Mouse (Mus musculus) testis, adult 2 months (tissue): ENCODE data around the gene Lamtor5. TPM values are rescaled to one million over a fixed set of nuclear protein-coding genes. Genes with fewer than 3 reads are reported as not detected.

ENCODE experiments used
- H3K27ac ChIP-seq: fragments of 200-500 bp; 2 replicates; pipeline ENCODE4 v1.5.1; 2012; ENCODE audit warnings: low read depth, low read length; ENCODE audit not compliant: control insufficient read depth, insufficient read depth
- H3K27me3 ChIP-seq: fragments of 200-500 bp; 2 replicates; pipeline ENCODE4 v1.6.1; 2012; ENCODE audit warnings: mild to moderate bottlenecking, low read length, moderate library complexity; ENCODE audit not compliant: control insufficient read depth, insufficient read depth
- H3K36me3 ChIP-seq: fragments of 200-500 bp; 2 replicates; pipeline ENCODE4 v1.6.1; 2012; ENCODE audit warnings: mild to moderate bottlenecking, low read length; ENCODE audit not compliant: control insufficient read depth, insufficient read depth
- H3K4me1 ChIP-seq: fragments of 200-500 bp; 2 replicates; pipeline ENCODE4 v1.6.1; 2012; ENCODE audit warnings: low read length; ENCODE audit not compliant: control insufficient read depth, insufficient read depth
- H3K4me3 ChIP-seq: fragments of 200-500 bp; 2 replicates; pipeline ENCODE4 v1.5.1; 2012; ENCODE audit warnings: low read depth, mild to moderate bottlenecking, low read length, moderate library complexity, mixed read lengths; ENCODE audit not compliant: control insufficient read depth
- CTCF ChIP-seq: fragments of 200-500 bp; IDR thresholded peaks from 2 replicates; pipeline ENCODE4 v1.5.1; 2012; ENCODE audit warnings: low read depth, mild to moderate bottlenecking, inconsistent platforms, low read length, moderate library complexity; ENCODE audit not compliant: control insufficient read depth, insufficient read depth, insufficient replicate concordance
- POLR2A ChIP-seq: fragments of 200-500 bp; IDR thresholded peaks from 2 replicates; pipeline ENCODE4 v1.6.1; 2012; ENCODE audit warnings: low read depth, mild to moderate bottlenecking, inconsistent platforms, low read length, moderate library complexity; ENCODE audit not compliant: control insufficient read depth
- polyA plus RNA-seq: library from polyadenylated mRNA; depleted of rRNA; stranded (reverse); fragments of >200 nt; gene quantifications from 2 replicates; pipeline ENCODE4 v1.2.3, GENCODE M21; 2012

Gene Lamtor5
- polyA plus RNA-seq, 1 experiment, result 73.5 TPM

GRCm38 (mm10) chr3:107238471-107238980 lies 40.1 kb upstream of the Lamtor5 start:
- TF ChIP-seq CTCF, result no peak
- no peak for TF ChIP-seq POLR2A
- Histone ChIP-seq H3K36me3 (no peaks in the 10 kb centered on the region), H3K27ac (no peak overlapping the region), H3K4me3 (no peak overlapping the region), H3K4me1 (no peaks in the 10 kb centered on the region; the same call in 1 of the 2 replicates), H3K27me3 (no peaks in the 10 kb centered on the region)

DNA sequence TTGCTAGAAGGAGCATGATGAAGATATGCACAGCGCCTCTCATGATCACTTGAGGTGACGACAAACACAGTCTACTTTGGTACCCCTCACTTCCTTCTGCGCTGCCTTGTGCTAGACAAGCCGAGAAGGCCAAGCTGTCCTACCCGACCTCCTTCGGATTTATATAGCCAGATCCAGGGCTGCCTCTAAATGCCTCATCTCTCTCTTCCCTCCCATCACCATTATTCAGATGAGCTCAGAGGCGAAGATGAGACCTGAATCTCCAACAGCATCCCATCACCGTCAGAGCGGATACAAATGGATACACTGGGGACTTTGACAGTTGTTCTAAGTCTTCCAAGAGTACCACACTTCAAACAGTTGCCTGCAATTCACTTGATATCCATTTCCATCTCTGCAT lies 39.1 kb upstream of the Lamtor5 start, which contains the start of gene Prok1:
Prok1 (minus strand) TSS at position 101 of the 400 bp plus-strand sequence.
- Histone ChIP-seq H3K4me1 (no peaks in the 10 kb centered on the region), H3K27ac (no peak within 1 kb of the TSS), H3K36me3 (no peaks in the 10 kb centered on the region), H3K4me3 (no peak within 1 kb of the TSS), H3K27me3 (no peaks in the 10 kb centered on the region)
- no peak for TF ChIP-seq POLR2A

- no peaks in the 10 kb centered on the region for H3K4me1 ChIP-seq
- no peaks in the 10 kb centered on the region for H3K27me3 ChIP-seq
- H3K4me3 ChIP-seq, result no peak overlapping the region
- TF ChIP-seq CTCF, result no peak
- TF ChIP-seq POLR2A, result no peak
- no peaks in the 10 kb centered on the region for H3K36me3 ChIP-seq
- no peak overlapping the region for H3K27ac ChIP-seq
These were observed 37.1 kb upstream of the Lamtor5 start for GRCm38 (mm10) chr3:107241389-107242094.

DNA sequence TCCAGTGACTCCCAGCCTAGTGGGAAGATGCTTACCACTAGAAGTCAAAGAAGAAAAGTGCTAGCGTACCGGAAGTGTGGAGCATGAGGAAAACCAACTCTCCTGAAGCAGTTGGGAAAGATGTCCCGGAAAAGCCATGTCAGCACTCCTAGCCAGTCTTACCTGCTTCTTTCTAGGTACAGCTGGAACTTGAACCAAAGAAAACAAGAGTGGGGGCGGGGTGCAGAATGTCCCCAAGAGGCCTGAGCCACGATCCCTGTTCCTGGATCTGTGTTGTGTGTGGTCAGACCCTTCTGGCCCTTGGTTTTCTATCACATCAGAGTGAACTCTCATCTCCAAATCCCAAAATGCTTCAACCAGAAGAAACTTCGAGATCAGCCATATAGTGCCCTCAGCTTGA lies 31.8 kb upstream of the Lamtor5 start:
- Histone ChIP-seq H3K27me3 (no peaks in the 10 kb centered on the region), H3K27ac (no peak overlapping the region), H3K4me1 (no peaks in the 10 kb centered on the region), H3K4me3 (no peak overlapping the region), H3K36me3 (no peaks in the 10 kb centered on the region)
- TF ChIP-seq CTCF, result no peak
- no peak for TF ChIP-seq POLR2A

GRCm38 (mm10) chr3:107249042-107249441 lies 29.6 kb upstream of the Lamtor5 start:
- TF ChIP-seq CTCF (no peak), POLR2A (no peak)
- H3K36me3 ChIP-seq, result no peaks in the 10 kb centered on the region
- H3K4me1 ChIP-seq, result no peaks in the 10 kb centered on the region
- no peak overlapping the region for H3K4me3 ChIP-seq
- H3K27ac ChIP-seq, result no peak overlapping the region
- H3K27me3 ChIP-seq, result no peaks in the 10 kb centered on the region

GRCm38 (mm10) chr3:107250320-107250719 lies 28.3 kb upstream of the Lamtor5 start:
- TF ChIP-seq POLR2A, result no peak
- TF ChIP-seq CTCF, result no peak
- Histone ChIP-seq H3K27me3 (no peaks in the 10 kb centered on the region), H3K4me3 (no peak overlapping the region), H3K4me1 (no peaks in the 10 kb centered on the region), H3K36me3 (no peaks in the 10 kb centered on the region), H3K27ac (no peak overlapping the region)

DNA sequence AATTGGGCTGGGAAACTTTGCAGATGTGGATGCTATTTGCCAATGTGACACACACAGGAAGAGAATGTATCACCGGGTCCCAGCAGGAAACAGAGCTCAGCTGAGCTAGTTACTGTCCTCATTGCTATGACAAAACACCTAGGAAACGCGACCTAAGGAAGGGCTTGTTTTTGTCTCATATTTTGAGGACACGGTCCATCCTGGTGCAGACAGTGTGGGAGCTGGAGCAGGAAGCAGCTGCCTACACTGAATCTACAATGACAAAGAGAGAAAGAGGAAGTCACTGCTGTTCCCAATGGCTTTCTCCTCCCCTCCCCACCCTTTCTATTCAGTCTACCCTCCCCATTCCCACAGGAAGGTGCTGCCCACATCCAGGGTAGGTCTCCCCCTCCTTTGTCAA lies 26.6 kb upstream of the Lamtor5 start:
- H3K27ac ChIP-seq, result no peak overlapping the region
- no peak overlapping the region for H3K4me3 ChIP-seq

GRCm38 (mm10) chr3:107253925-107254324 lies 24.7 kb upstream of the Lamtor5 start:
- H3K27me3 ChIP-seq, result no peaks in the 10 kb centered on the region
- no peak overlapping the region for H3K4me3 ChIP-seq
- TF ChIP-seq POLR2A, result no peak
- TF ChIP-seq CTCF, result no peak
- no peaks in the 10 kb centered on the region for H3K36me3 ChIP-seq
- no peak overlapping the region for H3K27ac ChIP-seq
- no peaks in the 10 kb centered on the region for H3K4me1 ChIP-seq

More for the DNA sequence above, 26.6 kb upstream of the Lamtor5 start:
- H3K36me3 ChIP-seq, result no peaks in the 10 kb centered on the region
- H3K27me3 ChIP-seq, result no peaks in the 10 kb centered on the region
- no peaks in the 10 kb centered on the region for H3K4me1 ChIP-seq
- no peak for TF ChIP-seq POLR2A
- no peak for TF ChIP-seq CTCF
